Mouse (Mus musculus) E14TG2a.4 (cell line): ENCODE results near the gene Vgll4.

ENCODE experiments used
- H3K27me3 ChIP-seq: 2 replicates; pipeline ENCODE4 v1.6.1; 2014; ENCODE audit warnings: low read length, control low read depth; ENCODE audit not compliant: insufficient read depth
- H3K36me3 ChIP-seq: 2 replicates; pipeline ENCODE4 v1.6.1; 2014; ENCODE audit warnings: low read length, control low read depth; ENCODE audit not compliant: insufficient read depth
- H3K4me1 ChIP-seq: replicated peaks from 2 replicates; pipeline ENCODE4 v1.6.1; 2014; ENCODE audit warnings: low read depth, low read length, control low read depth
- H3K4me3 ChIP-seq: replicated peaks from 2 replicates; pipeline ENCODE4 v1.5.1; 2014; ENCODE audit warnings: mild to moderate bottlenecking, low read length
- H3K9me3 ChIP-seq: 2 replicates; pipeline ENCODE4 v1.6.1; 2014; ENCODE audit warnings: low read length, control low read depth
- CTCF ChIP-seq: conservative IDR thresholded peaks from 2 replicates; pipeline ENCODE4 v1.5.1; 2014; ENCODE audit warnings: low read length
- NANOG ChIP-seq: IDR thresholded peaks from 2 replicates; pipeline ENCODE4 v1.6.1; 2014; ENCODE audit warnings: borderline replicate concordance, low read length, mixed read lengths
- POU5F1 ChIP-seq: IDR thresholded peaks from 2 replicates; pipeline ENCODE4 v1.6.1; 2014; ENCODE audit warnings: low read length, borderline replicate concordance

Gene Vgll4

DNA sequence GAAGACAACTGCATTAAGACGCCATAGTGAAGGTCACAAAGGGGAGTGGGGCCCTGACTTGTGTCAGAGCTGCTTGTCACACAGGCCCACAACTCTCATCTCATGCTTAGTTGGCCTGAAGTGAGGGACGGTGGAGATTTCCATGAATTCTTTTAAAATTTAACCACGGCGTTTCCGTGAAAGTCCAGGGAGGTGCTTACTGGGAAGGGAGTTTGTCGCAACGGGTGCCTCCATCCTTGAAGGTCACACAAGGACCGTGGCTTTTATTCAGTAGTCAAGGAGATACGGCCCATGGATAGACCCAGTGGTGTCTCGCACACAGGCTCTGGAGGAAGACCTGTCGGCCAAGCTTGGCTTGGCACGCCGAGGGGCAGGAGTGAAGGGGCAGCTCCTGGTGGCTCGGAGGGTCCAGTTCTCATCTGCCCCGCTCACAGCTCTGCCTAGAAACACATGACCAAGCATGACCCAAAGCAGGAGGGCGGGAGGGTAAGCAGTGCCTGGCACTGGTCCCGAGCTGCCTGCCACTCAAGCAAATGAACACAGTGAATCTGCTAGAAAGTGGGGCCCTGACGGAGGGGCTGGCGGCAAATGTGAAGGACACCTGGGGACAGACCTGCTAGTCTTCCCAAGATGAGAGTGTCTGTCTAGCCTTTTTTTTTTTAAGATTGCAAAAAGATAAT lies 90.8 kb downstream of the Vgll4 start:
- no peaks in the 10 kb centered on the region for H3K36me3 ChIP-seq
- peaks cover 11% of the 10 kb centered on the region; the same call in 1 of the 2 replicates for H3K27me3 ChIP-seq
- no peak for TF ChIP-seq NANOG
- H3K9me3 ChIP-seq, result no peaks in the 10 kb centered on the region
- H3K4me3 ChIP-seq, result no peak overlapping the region
- peaks cover 54% of the 10 kb centered on the region for H3K4me1 ChIP-seq

DNA sequence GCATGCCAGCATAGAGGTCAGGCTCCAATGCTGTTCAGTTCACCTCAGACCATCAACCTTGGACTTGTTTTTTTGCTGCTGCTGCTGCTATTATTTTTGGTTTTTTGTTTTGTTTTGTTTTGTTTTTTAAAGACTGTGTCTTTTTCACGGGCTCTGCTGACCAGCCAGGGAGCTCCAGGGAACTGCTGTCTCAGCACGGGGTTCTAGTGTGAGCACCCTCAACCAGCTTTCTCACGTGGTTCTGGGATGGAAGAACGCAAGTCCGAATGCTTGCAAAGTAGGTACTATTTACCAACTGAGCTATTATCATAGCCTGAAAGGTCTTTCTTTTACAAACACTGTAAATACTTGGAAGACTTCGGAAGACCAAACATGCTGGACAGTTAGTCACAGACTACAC lies 93.2 kb downstream of the Vgll4 start:
- TF ChIP-seq POU5F1, result no peak
- Histone ChIP-seq H3K36me3 (no peaks in the 10 kb centered on the region), H3K9me3 (no peaks in the 10 kb centered on the region)

DNA sequence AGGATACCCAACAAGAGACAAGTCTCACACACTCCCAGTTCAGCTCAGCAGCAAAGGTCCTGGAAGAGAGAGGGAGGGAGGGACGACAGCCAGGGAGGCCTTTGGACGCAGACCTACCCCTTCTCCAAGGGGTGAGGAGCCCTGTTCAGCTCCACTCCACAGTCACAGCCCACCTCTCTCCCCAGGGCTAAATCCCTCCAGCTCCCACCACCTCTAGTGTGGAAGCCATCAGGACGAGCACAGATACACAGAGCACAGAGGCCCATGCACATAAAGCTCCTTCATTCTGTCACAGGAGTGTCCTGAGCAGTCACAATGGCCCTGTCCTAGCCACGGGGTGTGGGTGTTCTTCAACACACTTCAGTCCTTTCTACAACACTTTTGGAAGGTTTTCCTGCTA lies 93.8 kb downstream of the Vgll4 start:
- H3K4me1 ChIP-seq, result peaks cover 39% of the 10 kb centered on the region
- TF ChIP-seq CTCF (no peak), POU5F1 (no peak), NANOG (no peak)
- H3K36me3 ChIP-seq, result no peaks in the 10 kb centered on the region
- H3K27me3 ChIP-seq, result peaks cover 23% of the 10 kb centered on the region
- no peaks in the 10 kb centered on the region for H3K9me3 ChIP-seq
- no peak overlapping the region for H3K4me3 ChIP-seq

More for the DNA sequence above, 93.2 kb downstream of the Vgll4 start:
- H3K4me3 ChIP-seq, result no peak overlapping the region
- H3K27me3 ChIP-seq, result peaks cover 23% of the 10 kb centered on the region
- peaks cover 38% of the 10 kb centered on the region for H3K4me1 ChIP-seq

DNA sequence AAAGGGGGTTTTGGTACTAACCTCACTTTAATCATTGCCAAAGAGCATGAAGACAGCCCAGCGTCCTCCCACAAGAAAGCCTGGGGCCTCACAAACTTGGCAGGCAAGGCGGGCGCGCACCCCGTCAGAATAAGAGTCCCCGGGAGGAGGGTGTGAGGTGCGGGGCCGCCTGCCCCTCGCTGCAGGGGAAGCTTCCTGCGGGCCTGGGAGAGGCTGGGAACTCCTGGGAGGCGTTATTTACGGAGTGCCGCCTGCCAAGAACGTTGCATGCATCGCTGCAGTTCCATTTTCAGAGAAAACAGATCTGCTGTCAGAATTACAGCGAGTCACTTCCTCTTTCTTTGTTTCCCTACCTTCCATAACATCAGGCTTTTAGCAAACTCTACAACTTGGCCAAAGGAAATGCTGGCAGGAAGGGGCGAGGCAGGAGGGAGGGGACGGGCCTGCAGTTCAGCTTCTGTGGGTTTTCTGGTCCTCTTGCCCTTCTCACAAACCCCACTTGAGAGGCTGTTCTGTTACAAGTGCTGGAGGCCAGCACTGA lies 94.7 kb downstream of the Vgll4 start:
- H3K4me1 ChIP-seq, result peaks cover 47% of the 10 kb centered on the region
- H3K9me3 ChIP-seq, result no peaks in the 10 kb centered on the region
- H3K36me3 ChIP-seq, result no peaks in the 10 kb centered on the region
- no peak for TF ChIP-seq CTCF
- no peak for TF ChIP-seq POU5F1
- no peak for TF ChIP-seq NANOG
- H3K4me3 ChIP-seq, result peak overlapping the region; percentile 71
- peaks cover 31% of the 10 kb centered on the region for H3K27me3 ChIP-seq

DNA sequence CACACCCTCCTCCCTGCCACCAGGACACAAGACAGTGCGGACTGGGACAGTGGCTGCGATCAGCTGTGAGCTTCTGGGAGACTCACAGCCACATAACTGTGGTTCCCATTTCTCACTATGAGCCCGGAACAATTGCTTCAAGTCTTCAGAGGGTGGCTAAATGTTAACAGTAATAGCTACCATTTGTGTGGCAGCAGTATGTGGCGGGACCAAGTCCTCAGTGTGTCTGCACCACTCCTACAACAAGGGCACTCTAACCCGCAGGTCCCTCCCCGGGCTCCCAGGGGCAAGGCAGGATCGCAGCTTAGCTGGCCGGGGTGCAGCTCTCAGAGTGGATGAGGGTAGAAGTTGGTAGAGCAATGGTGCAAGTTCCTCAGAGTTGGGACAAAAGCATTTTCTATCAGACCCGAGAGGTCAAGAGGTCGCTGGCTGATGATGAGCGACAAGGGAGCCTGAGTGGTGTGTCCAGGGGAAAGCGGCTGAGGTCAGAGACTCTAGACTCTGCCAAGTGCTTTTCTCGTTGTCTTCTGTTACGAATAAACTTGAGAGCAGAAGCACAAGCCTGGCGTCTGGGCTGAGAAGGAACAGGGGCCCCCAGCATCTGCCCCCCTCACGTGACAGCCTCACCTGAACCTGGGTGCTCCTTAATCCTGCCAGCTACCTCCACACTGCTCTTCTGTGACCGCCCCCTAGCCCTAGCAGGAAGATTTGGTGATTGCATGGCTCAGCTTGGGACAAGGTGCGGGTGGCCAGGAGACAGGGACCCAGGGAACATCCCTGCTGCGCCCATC lies 95.5 kb downstream of the Vgll4 start:
- Histone ChIP-seq H3K27me3 (peaks cover 36% of the 10 kb centered on the region), H3K4me3 (peak overlapping the region; percentile 71), H3K4me1 (peaks cover 47% of the 10 kb centered on the region), H3K9me3 (no peaks in the 10 kb centered on the region), H3K36me3 (no peaks in the 10 kb centered on the region)
- no peak for TF ChIP-seq POU5F1
- TF ChIP-seq CTCF, result no peak
- no peak for TF ChIP-seq NANOG

DNA sequence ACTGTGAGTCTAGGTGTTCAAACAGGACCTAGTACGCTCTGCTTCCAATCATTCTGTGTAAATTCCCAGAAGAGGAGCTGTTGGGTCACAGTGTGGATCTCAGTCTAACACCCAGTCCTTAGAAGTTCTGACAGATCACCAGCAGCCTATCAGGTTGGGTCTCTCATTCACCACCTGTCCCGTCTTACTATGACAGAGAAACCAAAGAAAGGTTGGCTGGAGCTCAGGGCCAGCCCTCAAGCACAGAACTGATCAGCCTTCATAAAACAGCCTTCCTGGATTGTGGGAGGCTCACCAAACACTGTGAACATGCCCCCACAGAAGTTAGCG lies 96.0 kb downstream of the Vgll4 start:
- peak overlapping the region; percentile 71 for H3K4me3 ChIP-seq
- H3K4me1 ChIP-seq, result peaks cover 42% of the 10 kb centered on the region
- H3K27me3 ChIP-seq, result peaks cover 40% of the 10 kb centered on the region
- TF ChIP-seq NANOG, result no peak
- TF ChIP-seq CTCF, result no peak
- no peak for TF ChIP-seq POU5F1
- no peaks in the 10 kb centered on the region for H3K36me3 ChIP-seq
- no peaks in the 10 kb centered on the region for H3K9me3 ChIP-seq

DNA sequence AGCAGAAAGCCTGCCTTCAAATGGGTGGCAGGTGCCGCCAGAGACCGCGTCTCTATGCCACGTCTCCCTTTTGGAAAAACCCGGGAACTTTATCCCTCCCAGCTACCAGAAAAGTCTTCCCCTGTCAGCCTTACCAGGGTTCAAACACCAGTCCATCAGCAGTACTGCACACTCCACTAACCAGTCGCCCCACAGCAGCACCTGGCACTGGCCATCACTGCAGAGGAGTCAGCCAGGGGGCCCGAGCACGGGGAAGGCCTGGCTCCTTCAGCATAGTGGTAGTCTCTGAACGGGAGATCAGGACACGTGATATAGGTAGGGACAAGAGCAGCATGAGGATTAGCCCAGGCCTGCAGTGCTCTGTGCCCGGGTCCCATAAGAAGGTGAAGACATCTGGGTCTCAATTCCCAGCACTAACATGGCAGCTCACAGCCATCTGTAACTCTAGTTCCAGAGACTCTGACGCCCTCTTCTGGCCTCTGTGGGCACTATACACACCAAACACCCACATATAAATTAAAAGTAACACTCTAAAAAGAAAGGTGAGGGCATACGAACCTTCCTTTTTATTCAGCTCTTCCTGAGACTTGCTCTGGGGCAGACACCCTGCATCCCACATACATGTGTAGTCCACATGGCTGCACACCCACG lies 98.7 kb downstream of the Vgll4 start:
- H3K4me3 ChIP-seq, result peak overlapping the region; percentile 41; the same call in 1 of the 2 replicates
- H3K4me1 ChIP-seq, result peaks cover 37% of the 10 kb centered on the region
- H3K9me3 ChIP-seq, result no peaks in the 10 kb centered on the region
- H3K36me3 ChIP-seq, result no peaks in the 10 kb centered on the region
- peaks cover 35% of the 10 kb centered on the region for H3K27me3 ChIP-seq
- peak; percentile 36 for TF ChIP-seq CTCF
- TF ChIP-seq NANOG, result no peak

DNA sequence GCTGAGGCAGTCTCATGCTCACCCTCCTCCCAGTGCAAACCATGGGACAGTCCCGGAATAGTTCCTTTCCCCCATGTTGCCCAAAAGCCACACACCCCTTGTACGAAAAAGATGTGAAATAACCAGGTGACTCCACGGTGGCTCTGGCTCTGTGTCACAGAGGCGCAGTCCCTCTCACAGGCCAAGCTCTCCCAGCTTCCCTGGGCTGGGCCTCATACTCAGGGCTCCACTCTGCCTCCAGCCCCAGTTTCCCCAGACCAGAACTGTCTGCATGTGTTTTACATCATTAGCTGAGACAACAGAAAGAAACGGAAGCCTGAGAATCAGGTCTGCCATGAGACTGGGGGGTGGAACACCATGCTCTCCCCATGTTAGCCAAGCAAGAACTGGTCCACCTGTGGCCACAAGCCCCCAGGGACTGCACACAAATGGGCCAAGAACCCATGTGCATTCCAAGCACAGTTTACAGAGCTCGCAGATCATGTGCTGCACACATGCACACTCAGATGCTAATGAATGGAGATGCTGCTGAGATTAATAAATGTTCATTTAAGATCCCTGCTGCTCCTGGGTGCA lies 100.2 kb downstream of the Vgll4 start:
- Histone ChIP-seq H3K9me3 (no peaks in the 10 kb centered on the region), H3K27me3 (peaks cover 35% of the 10 kb centered on the region), H3K4me1 (peaks cover 23% of the 10 kb centered on the region), H3K36me3 (no peaks in the 10 kb centered on the region), H3K4me3 (no peak overlapping the region)
- TF ChIP-seq NANOG, result no peak
